Mouse (Mus musculus): ENCODE results near the gene 1700020A23Rik. TPM values are rescaled to one million over a fixed set of nuclear protein-coding genes. Genes with fewer than 3 reads are reported as not detected.

The 1700020A23Rik gene
- polyA plus RNA-seq, 1 experiment from 2014 or later: not detected

- Histone ChIP-seq H3K9me3 (no peaks in the 10 kb centered on the region), H3K4me1 (peaks cover 17% of the 10 kb centered on the region), H3K36me3 (peaks cover 7% of the 10 kb centered on the region), H3K9ac (no peak overlapping the region), H3K4me2 (no peak overlapping the region), H3K27me3 (no peaks in the 10 kb centered on the region), H3K4me3 (no peak overlapping the region), H3K27ac (no peak overlapping the region)
- WGBS: 73% methylated on average over 6 of the region's 6 CpGs
- no peak for ATAC-seq (ENCODE audit: insufficient number of reproducible peaks, insufficient read depth, low FRiP score, low TSS enrichment, low read depth)
These were observed 9.2 kb downstream of the 1700020A23Rik start for GRCm38 (mm10) chr2:130414094-130414856.

DNA sequence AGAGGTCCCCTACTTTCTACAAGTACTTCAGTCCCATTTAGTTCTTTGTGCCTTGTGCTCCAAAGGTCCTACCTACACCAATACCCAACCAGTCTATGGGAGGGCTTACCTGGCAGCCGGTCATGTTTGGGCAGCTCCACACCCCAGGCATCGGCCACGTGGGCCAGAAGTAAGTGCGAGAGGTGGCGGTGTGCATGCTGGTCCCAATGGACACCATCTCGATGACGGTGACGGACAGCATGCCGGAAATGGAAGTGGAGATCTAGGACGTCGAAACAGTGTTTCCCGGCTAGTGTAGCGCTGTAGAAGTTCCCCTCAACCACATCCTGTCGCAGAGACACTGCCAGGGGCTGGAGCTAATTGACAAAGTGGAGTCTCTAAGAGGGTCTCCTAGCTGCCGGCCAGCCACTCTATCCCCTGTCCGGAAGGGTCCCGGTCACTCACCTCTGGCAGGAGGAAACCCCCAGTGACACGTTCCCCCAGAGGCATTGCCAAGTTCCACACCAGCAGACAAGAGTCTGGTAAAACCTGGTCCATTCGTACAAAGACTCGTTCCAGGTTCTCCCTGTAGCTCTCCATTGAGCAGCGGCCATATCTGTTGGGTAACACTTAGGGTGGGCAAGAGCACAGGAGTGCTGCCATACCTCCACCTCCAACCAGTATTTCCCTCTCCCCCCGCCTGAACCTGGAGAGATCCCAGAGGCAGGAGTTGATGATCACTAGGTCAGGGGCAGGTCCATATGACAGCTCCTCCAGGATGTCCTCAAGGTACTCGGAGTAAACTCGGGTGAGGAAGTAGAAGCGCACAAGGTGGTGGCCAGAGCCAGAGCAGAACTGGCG is 16.9 kb downstream of the 1700020A23Rik start:
- Histone ChIP-seq H3K9ac (no peak overlapping the region), H3K36me3 (peaks cover 28% of the 10 kb centered on the region), H3K4me1 (peaks cover 38% of the 10 kb centered on the region), H3K4me3 (no peak overlapping the region), H3K9me3 (no peaks in the 10 kb centered on the region), H3K4me2 (0 out of 2 replicates have a peak overlapping the region, but pooled peaks have one; percentile 1), H3K27me3 (no peaks in the 10 kb centered on the region), H3K27ac (no peak overlapping the region)
- no peak for ATAC-seq (ENCODE audit: insufficient number of reproducible peaks, insufficient read depth, low FRiP score, low TSS enrichment, low read depth)
- WGBS: 96% methylated on average over 26 of the region's 26 CpGs

- Histone ChIP-seq H3K9me3 (no peaks in the 10 kb centered on the region), H3K9ac (peak overlapping the region; percentile 92), H3K4me2 (peak overlapping the region; percentile 84), H3K36me3 (peaks cover 28% of the 10 kb centered on the region), H3K4me1 (peaks cover 38% of the 10 kb centered on the region), H3K27ac (peak overlapping the region; percentile 92), H3K4me3 (peak overlapping the region; percentile 84), H3K27me3 (no peaks in the 10 kb centered on the region)
- 17% methylated on average over 49 of the region's 49 CpGs for WGBS
- ATAC-seq (ENCODE audit: insufficient number of reproducible peaks, insufficient read depth, low FRiP score, low TSS enrichment, low read depth): peak; percentile 77
These were observed 18.5 kb downstream of the 1700020A23Rik start for GRCm38 (mm10) chr2:130423397-130424125.

- peak; percentile 89 for ATAC-seq (ENCODE audit: insufficient number of reproducible peaks, insufficient read depth, low FRiP score, low TSS enrichment, low read depth)
- Histone ChIP-seq H3K9me3 (no peaks in the 10 kb centered on the region), H3K27ac (peak within 1 kb of the TSS; percentile 92), H3K9ac (peak within 1 kb of the TSS; percentile 92), H3K4me3 (peak within 1 kb of the TSS; percentile 84), H3K4me1 (peaks cover 38% of the 10 kb centered on the region), H3K27me3 (no peaks in the 10 kb centered on the region), H3K4me2 (peak within 1 kb of the TSS; percentile 84), H3K36me3 (peaks cover 21% of the 10 kb centered on the region)
- under 1% methylated on average over 58 of the region's 58 CpGs for WGBS
These were observed 19.2 kb downstream of the 1700020A23Rik start, which contains the start of the genes Vps16 and Pced1a for GRCm38 (mm10) chr2:130424126-130424853. Gene Vps16 (plus strand): TSS chr2:130424339. Gene Pced1a (minus strand): TSS chr2:130424701.

- H3K27ac ChIP-seq: no peak overlapping the region
- no peaks in the 10 kb centered on the region for H3K27me3 ChIP-seq
- no peak for ATAC-seq (ENCODE audit: insufficient number of reproducible peaks, insufficient read depth, low FRiP score, low TSS enrichment, low read depth)
- no peaks in the 10 kb centered on the region for H3K9me3 ChIP-seq
- peak overlapping the region; percentile 84 for H3K4me3 ChIP-seq
- H3K4me2 ChIP-seq: peak overlapping the region; percentile 84
- 51% methylated on average over 5 of the region's 5 CpGs for WGBS
- peak overlapping the region; percentile 92 for H3K9ac ChIP-seq
- H3K36me3 ChIP-seq: peaks cover 14% of the 10 kb centered on the region; the same call in 1 of the 2 replicates
- H3K4me1 ChIP-seq: peaks cover 38% of the 10 kb centered on the region
These were observed 20.1 kb downstream of the 1700020A23Rik start for GRCm38 (mm10) chr2:130425112-130425511.

DNA sequence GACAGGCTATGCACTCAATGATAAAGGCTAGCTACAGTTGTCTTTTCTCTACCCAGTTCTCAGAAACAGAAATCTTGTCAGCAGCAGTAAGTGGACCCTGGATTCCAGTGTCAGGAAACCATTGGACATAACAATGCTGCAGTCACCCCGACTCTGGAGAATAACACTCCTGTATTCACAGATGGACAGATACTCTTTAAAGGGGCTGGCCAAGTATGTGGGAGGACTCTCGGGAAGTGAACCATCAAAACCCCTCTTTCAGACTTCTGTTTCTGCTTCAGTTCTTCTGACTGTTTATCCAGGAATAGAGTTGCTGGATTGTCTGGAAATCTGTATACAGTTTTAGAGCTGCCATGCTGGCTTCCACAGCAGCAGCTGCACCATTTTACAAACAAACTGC is 24.8 kb downstream of the 1700020A23Rik start:
- H3K36me3 ChIP-seq: peaks cover 7% of the 10 kb centered on the region
- 63% methylated on average over 2 of the region's 2 CpGs for WGBS
- H3K4me1 ChIP-seq: peaks cover 8% of the 10 kb centered on the region

DNA sequence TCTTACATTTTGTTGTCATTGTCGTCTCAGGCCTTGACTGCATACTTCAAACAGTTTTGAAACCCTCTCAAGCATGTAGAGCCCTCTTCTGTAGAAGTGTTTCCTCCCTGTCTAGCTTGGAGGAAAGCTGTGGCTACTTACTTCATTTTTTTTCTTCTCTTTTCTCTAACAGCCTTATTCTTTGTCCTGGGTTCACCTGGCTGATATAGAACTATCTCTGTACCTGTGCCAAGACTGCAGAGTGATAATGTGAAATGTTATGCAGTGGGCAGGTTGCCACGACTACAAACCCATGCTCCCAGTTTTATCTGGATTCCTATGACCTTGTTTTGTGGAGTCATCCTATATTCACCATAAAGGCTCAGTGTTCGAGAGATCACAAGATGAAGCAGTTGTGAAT is 25.4 kb downstream of the 1700020A23Rik start:
- Histone ChIP-seq H3K4me1 (peaks cover 2% of the 10 kb centered on the region), H3K27ac (no peak overlapping the region), H3K27me3 (no peaks in the 10 kb centered on the region), H3K9me3 (no peaks in the 10 kb centered on the region), H3K9ac (no peak overlapping the region), H3K4me3 (no peak overlapping the region), H3K4me2 (no peak overlapping the region), H3K36me3 (peaks cover 7% of the 10 kb centered on the region)
- 82% methylated on average over 3 of the region's 3 CpGs for WGBS
- no peak for ATAC-seq (ENCODE audit: insufficient number of reproducible peaks, insufficient read depth, low FRiP score, low TSS enrichment, low read depth)

More for the DNA sequence above, 24.8 kb downstream of the 1700020A23Rik start:
- H3K4me2 ChIP-seq: no peak overlapping the region
- H3K9me3 ChIP-seq: no peaks in the 10 kb centered on the region
- no peak overlapping the region for H3K9ac ChIP-seq
- H3K4me3 ChIP-seq: no peak overlapping the region
- no peaks in the 10 kb centered on the region for H3K27me3 ChIP-seq
- no peak for ATAC-seq (ENCODE audit: insufficient number of reproducible peaks, insufficient read depth, low FRiP score, low TSS enrichment, low read depth)
- H3K27ac ChIP-seq: no peak overlapping the region

DNA sequence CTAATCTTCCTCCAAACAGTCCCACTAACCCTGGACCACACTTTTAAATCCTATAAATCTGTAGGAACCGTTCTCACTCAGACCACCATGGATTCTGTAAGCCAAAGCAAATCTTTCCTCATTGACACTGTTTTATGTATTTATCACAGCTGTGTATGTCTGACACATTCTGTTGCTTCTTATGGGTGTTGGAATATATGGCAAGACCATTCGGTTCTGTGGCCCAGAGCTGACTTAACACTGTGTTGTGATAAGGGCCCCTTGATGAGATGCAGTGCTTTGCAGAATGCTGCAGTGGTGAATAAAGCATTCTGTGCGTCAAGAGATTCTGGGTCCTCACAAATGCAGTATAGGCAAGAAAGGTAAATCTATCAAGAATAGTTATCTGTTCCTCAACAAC is 27.1 kb downstream of the 1700020A23Rik start:
- H3K4me3 ChIP-seq: no peak overlapping the region
- no peaks in the 10 kb centered on the region for H3K27me3 ChIP-seq
- H3K4me2 ChIP-seq: no peak overlapping the region
- no peak overlapping the region for H3K27ac ChIP-seq
- H3K9ac ChIP-seq: no peak overlapping the region
- H3K9me3 ChIP-seq: no peaks in the 10 kb centered on the region
- ATAC-seq (ENCODE audit: insufficient number of reproducible peaks, insufficient read depth, low FRiP score, low TSS enrichment, low read depth): no peak
- 90% methylated on average over 3 of the region's 3 CpGs for WGBS
- H3K4me1 ChIP-seq: no peaks in the 10 kb centered on the region
- peaks cover 7% of the 10 kb centered on the region for H3K36me3 ChIP-seq

DNA sequence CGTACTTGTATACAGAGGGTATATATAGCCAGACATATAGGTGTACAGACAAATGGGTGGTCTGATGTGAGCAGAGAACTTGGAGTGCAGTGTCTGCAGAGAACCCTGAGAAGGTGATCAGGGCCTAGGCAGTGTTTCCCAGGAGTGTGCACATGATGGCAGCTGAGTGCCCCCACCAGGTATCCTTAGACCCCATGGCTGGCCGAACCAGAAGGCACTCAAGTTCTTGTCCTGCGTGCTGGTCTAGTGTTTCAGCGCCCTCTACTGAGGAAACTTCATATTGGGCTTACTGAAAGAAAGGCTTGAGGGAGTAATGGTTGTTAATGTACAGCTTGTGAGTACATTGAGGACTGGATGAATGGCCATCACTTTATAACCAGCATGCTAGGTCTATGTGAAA is 28.1 kb downstream of the 1700020A23Rik start:
- Histone ChIP-seq H3K9ac (no peak overlapping the region), H3K27ac (no peak overlapping the region), H3K4me2 (no peak overlapping the region), H3K4me3 (no peak overlapping the region), H3K9me3 (no peaks in the 10 kb centered on the region), H3K27me3 (no peaks in the 10 kb centered on the region), H3K4me1 (no peaks in the 10 kb centered on the region), H3K36me3 (peaks cover 15% of the 10 kb centered on the region)
- no peak for ATAC-seq (ENCODE audit: insufficient number of reproducible peaks, insufficient read depth, low FRiP score, low TSS enrichment, low read depth)
- 21% methylated on average over 4 of the region's 4 CpGs for WGBS

DNA sequence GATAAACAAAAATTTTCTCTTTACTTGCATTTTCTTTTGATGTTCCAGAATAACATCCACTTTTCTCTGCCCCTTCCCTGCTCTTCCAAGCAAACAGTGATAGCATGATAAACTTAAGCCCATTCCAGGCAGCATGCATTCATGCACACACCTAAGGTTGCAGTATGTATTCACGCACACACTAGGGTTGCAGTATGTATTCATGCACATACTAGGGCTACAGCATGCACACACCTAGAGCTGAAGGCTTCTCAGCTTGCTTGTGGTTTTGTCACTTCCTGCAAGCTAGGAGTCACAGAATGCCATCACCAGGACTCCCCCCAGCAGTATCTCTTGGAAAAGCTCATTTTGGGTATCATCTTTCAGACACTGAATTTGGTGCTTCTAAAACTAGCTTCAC is 31.7 kb downstream of the 1700020A23Rik start:
- H3K4me1 ChIP-seq: no peaks in the 10 kb centered on the region
- WGBS: 92% methylated on average over 1 of the region's 1 CpGs
- no peaks in the 10 kb centered on the region for H3K27me3 ChIP-seq
- no peak overlapping the region for H3K27ac ChIP-seq
- no peaks in the 10 kb centered on the region for H3K9me3 ChIP-seq
- no peak for ATAC-seq (ENCODE audit: insufficient number of reproducible peaks, insufficient read depth, low FRiP score, low TSS enrichment, low read depth)
- H3K4me2 ChIP-seq: no peak overlapping the region
- H3K4me3 ChIP-seq: no peak overlapping the region
- peaks cover 48% of the 10 kb centered on the region for H3K36me3 ChIP-seq
- no peak overlapping the region for H3K9ac ChIP-seq

- Histone ChIP-seq H3K9me3 (no peaks in the 10 kb centered on the region), H3K4me3 (no peak overlapping the region), H3K4me1 (no peaks in the 10 kb centered on the region), H3K4me2 (no peak overlapping the region), H3K9ac (no peak overlapping the region), H3K27ac (no peak overlapping the region), H3K27me3 (no peaks in the 10 kb centered on the region), H3K36me3 (peaks cover 65% of the 10 kb centered on the region)
- 86% methylated on average over 3 of the region's 3 CpGs for WGBS
- ATAC-seq (ENCODE audit: insufficient number of reproducible peaks, insufficient read depth, low FRiP score, low TSS enrichment, low read depth): no peak
These were observed 33.8 kb downstream of the 1700020A23Rik start for GRCm38 (mm10) chr2:130438861-130439260.

Measured in embryonic facial prominence, embryonic 13.5 days (tissue).